Mouse (Mus musculus) embryonic stem cell, embryonic (primary cell): ENCODE measurements around the gene Slc41a2.

Experiments used
- CTCF ChIA-PET, 4 experiments: fragments of 300-600 bp in 2 of 4; fragments of 350-600 bp in 2 of 4; sonication (Branson Sonifier 250); formaldehyde crosslinking; loops; one replicate each; lab custom pipeline; 2022; ENCODE audit warnings: inconsistent platforms in 2 of 4; lab: Charles Lee
- POLR2A ChIA-PET, 4 experiments: fragments of 300-600 bp in 2 of 4; fragments of 350-600 bp in 2 of 4; sonication (Branson Sonifier 250); formaldehyde crosslinking; loops; one replicate each; lab custom pipeline; 2022; ENCODE audit warnings: antibody characterized with exemption in 4 of 4, inconsistent platforms in 1 of 4; lab: Charles Lee

The Slc41a2 gene

GRCm38 (mm10) chr10:83191476-83191875, 146.2 kb downstream of the Slc41a2 start:
- ChIA-PET POLR2A (interaction anchor here in 2 of 4 experiments (0.6 to 0.7 kb wide), 3 partner anchors 282 to 623 kb away, joined by 3 to 7 read pairs (median 3); no protein-coding TSS in a partner anchor), CTCF (no interaction called here)

- POLR2A ChIA-PET = interaction anchor here in 1 of 4 experiments (0.6 to 1.1 kb wide), 2 partner anchors 20 to 228 kb away, joined by 3 read pairs; no protein-coding TSS in a partner anchor
- CTCF ChIA-PET = no interaction called here
Measured at GRCm38 (mm10) chr10:83189071-83189470, 148.6 kb downstream of the Slc41a2 start.

DNA sequence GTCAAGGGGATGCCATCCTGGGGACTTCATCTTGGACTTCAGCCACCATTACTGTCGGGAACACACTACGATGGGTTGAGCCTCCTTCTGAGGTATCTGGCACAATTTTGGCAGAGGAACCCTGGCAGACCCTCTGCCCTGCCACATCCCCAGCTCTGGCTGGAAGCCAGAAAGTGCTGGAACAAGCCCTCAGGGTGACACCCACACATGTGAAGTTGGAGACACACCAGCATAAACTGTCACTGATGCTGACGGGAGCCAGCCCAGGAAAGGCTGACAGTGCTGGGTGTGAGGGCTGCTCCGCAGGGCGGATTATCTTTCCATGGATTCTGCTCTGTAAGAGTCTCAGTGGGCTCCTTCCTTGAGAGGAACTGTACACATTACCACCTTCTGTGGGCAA, 150.7 kb downstream of the Slc41a2 start:
- CTCF ChIA-PET = interaction anchor here in 2 of 4 experiments (1.1 to 1.2 kb wide), 2 partner anchors 10 kb away, joined by 3 read pairs; no protein-coding TSS in a partner anchor
- POLR2A ChIA-PET = interaction anchor here in 1 of 4 experiments (0.6 to 1.3 kb wide), 2 partner anchors 10 to 85 kb away, joined by 4 to 5 read pairs; no protein-coding TSS in a partner anchor

- ChIA-PET CTCF (interaction anchor here in 3 of 4 experiments (0.6 to 1.2 kb wide), 3 partner anchors 11 to 335 kb away, joined by 3 to 4 read pairs (median 3); no protein-coding TSS in a partner anchor), POLR2A (interaction anchor here in 1 of 4 experiments (0.7 to 1.3 kb wide), 2 partner anchors 84 to 458 kb away, joined by 3 to 5 read pairs; no protein-coding TSS in a partner anchor)
Measured at GRCm38 (mm10) chr10:83186167-83186566, 151.5 kb downstream of the Slc41a2 start.

- CTCF ChIA-PET = no interaction called here
- POLR2A ChIA-PET = no interaction called here
Measured at GRCm38 (mm10) chr10:83185121-83185520, 152.6 kb downstream of the Slc41a2 start.

DNA sequence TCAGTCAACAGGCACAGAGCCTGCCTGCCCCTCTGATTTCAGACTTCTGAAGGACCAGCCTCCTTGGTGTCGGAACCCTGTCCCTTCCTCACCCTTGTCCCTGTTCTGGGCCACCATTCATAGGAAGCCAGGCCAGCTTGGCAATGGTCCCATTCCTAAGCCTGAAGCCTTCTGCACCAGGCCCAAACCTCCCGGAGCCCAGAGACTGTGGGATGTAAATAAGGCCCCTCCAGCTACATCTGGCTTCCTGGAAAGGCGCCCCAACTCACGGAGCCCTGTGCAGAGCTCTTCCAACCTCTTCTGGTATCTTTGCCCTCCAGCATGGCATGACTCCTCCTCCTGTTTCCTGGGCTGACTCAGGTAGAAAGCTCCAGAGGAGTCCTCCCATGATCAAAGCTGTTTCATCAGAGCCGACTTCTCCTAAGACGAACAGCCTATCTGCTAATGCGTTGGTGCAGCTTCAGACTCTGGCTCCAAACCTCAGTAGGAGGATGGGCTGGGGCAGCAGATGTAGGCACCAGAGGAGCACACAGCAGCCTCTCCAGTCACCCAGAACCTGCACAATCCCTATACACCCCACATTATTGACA, 153.1 kb downstream of the Slc41a2 start:
- ChIA-PET CTCF (no interaction called here), POLR2A (no interaction called here)

- ChIA-PET POLR2A (interaction anchor here in 2 of 4 experiments (0.5 to 2.3 kb wide), 4 partner anchors 63 to 223 kb away, joined by 3 to 7 read pairs (median 4); no protein-coding TSS in a partner anchor), CTCF (interaction anchor here in 2 of 4 experiments (0.5 to 3.3 kb wide), 3 partner anchors 223 to 477 kb away, joined by 3 to 15 read pairs (median 15); no protein-coding TSS in a partner anchor)
Measured at GRCm38 (mm10) chr10:83183634-83184479, 153.8 kb downstream of the Slc41a2 start.

DNA sequence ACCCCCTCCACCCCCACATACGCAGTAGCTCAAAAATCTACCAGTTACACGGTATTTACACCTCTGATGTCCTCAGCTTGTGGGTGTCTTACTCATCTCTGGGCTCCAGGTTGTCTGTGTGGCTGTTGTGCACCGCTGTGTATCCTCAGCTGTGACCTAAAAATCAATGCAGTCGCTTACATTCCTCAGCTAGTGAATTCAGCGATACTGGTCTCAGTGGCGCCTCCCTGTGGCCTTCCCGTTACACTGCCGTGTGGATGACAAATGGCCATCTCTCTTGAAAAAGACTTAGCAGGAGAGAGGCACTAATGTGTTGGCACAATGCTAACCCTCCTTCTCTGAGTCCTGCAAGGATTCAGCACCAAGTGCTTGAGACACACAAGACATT, 155.1 kb downstream of the Slc41a2 start:
- POLR2A ChIA-PET = interaction anchor here in 3 of 4 experiments (0.9 to 2.3 kb wide), 6 partner anchors 10 to 221 kb away, joined by 3 to 7 read pairs (median 4); no protein-coding TSS in a partner anchor
- CTCF ChIA-PET = interaction anchor here (0.5 to 3.3 kb wide), 35 partner anchors 9 to 1048 kb away, joined by 3 to 15 read pairs (median 3); partner anchors contain the start of gene Chst11 (in 1 of the 4)

DNA sequence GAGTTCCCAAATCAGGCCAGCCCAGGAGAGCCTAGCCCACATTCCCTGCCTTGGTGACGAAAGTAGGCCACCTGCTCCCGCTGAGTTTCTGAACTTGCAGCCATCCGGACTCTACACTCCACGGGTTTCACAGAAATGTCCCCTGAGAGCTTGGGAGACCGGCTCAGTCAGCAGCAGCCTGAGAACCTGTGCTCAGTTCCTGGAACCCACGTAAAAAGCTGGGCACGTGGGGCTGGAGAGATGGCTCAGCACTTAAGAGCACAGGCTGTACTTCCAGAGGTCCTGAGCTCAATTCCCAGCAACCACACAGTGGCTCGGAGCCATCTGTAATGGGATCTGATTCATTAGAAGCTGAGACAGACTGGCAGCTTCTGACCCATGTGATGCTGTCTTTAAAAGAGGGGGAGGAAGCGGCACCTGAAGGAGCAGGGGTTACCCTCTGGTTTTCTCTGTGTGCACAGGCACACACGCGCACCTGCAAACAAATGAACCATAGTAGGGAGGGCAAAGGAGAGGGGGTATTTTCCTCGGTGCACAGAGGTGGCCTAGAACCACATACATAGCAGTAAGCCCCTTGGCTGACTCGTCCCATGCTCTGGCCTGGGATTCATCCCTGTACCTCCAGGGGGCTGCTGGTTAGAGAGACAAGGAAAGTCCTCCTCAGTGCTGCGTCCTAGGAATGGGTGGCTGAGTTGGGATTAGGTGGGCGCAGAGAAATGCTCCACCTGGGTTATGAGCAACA, 155.7 kb downstream of the Slc41a2 start:
- ChIA-PET CTCF (interaction anchor here (0.5 to 3.3 kb wide), 31 partner anchors 9 to 1048 kb away, joined by 3 to 15 read pairs (median 3); partner anchors contain the start of gene Chst11 (in 1 of the 4)), POLR2A (interaction anchor here in 3 of 4 experiments (0.9 to 2.3 kb wide), 6 partner anchors 10 to 221 kb away, joined by 3 to 7 read pairs (median 4); no protein-coding TSS in a partner anchor)
